Mouse (Mus musculus) naive thymus-derived CD4-positive, alpha-beta T cell, adult 2 months (primary cell): ENCODE results near the gene Bap1.

Experiments used
- DNase-seq: peaks from one replicate; pipeline ENCODE4 v3.0.0-alpha.2; 2011; ENCODE audit warnings: low read depth

Gene Bap1

GRCm38 (mm10) chr14:31251084-31251604, at the start of gene Bap1, which contains the start of gene Phf7:
TSS of gene Bap1 (plus strand) at chr14:31251450.
TSS of gene Phf7 (minus strand) at chr14:31251317.
- DNase-seq: peak; percentile 97

GRCm38 (mm10) chr14:31204844-31205243, 46.4 kb upstream of the Bap1 start:
- no peak for DNase-seq

GRCm38 (mm10) chr14:31205244-31205561, 46.0 kb upstream of the Bap1 start:
- DNase-seq: no peak

GRCm38 (mm10) chr14:31205562-31206467, 45.4 kb upstream of the Bap1 start:
- peak; percentile 41 for DNase-seq

- DNase-seq: peak; percentile 96
Observed at GRCm38 (mm10) chr14:31206472-31206981, 44.7 kb upstream of the Bap1 start.

- no peak for DNase-seq
Observed at GRCm38 (mm10) chr14:31207070-31207830, 44.0 kb upstream of the Bap1 start.

- no peak for DNase-seq
Observed at GRCm38 (mm10) chr14:31208084-31208483, 43.2 kb upstream of the Bap1 start, which contains the start of gene Tnnc1. TSS of gene Tnnc1 (plus strand) at chr14:31208312.

- DNase-seq: no peak
Observed at GRCm38 (mm10) chr14:31209133-31209557, 42.1 kb upstream of the Bap1 start.

GRCm38 (mm10) chr14:31211854-31212253, 39.4 kb upstream of the Bap1 start:
- DNase-seq: no peak

GRCm38 (mm10) chr14:31212499-31212898, 38.8 kb upstream of the Bap1 start:
- no peak for DNase-seq

GRCm38 (mm10) chr14:31213868-31214267, 37.4 kb upstream of the Bap1 start:
- no peak for DNase-seq

- no peak for DNase-seq
Observed at GRCm38 (mm10) chr14:31214684-31215083, 36.6 kb upstream of the Bap1 start.

GRCm38 (mm10) chr14:31215157-31216002, 35.9 kb upstream of the Bap1 start:
- peak; percentile 88 for DNase-seq

- DNase-seq: no peak
Observed at GRCm38 (mm10) chr14:31216846-31217245, 34.4 kb upstream of the Bap1 start, which contains the start of gene Nisch. TSS of gene Nisch (minus strand) at chr14:31216946.

GRCm38 (mm10) chr14:31217666-31218065, 33.6 kb upstream of the Bap1 start, which contains the start of gene Sema3g:
TSS of gene Sema3g (plus strand) at chr14:31217860.
- no peak for DNase-seq

- DNase-seq: no peak
Observed at GRCm38 (mm10) chr14:31226978-31227377, 24.3 kb upstream of the Bap1 start.

- no peak for DNase-seq
Observed at GRCm38 (mm10) chr14:31228234-31228633, 23.0 kb upstream of the Bap1 start.

- DNase-seq: no peak
Observed at GRCm38 (mm10) chr14:31230442-31230841, 20.8 kb upstream of the Bap1 start.

GRCm38 (mm10) chr14:31232404-31233069, 18.7 kb upstream of the Bap1 start:
- DNase-seq: no peak

GRCm38 (mm10) chr14:31233070-31233995, 17.9 kb upstream of the Bap1 start:
- no peak for DNase-seq
